Mouse (Mus musculus) ES-Bruce4 (cell line): ENCODE results near the gene Mcu.

Source experiments
- CTCF ChIP-seq: IDR thresholded peaks from one replicate; pipeline ENCODE4 v1.8.1; 2011; ENCODE audit warnings: low read depth, low read length
- EP300 ChIP-seq: IDR thresholded peaks from 2 replicates; pipeline ENCODE4 v1.6.1; 2011; ENCODE audit warnings: low read depth, low read length; ENCODE audit not compliant: insufficient read depth
- POLR2A ChIP-seq: IDR thresholded peaks from one replicate; pipeline ENCODE4 v1.8.1; 2011; ENCODE audit warnings: low read length; ENCODE audit not compliant: insufficient read depth

DNA sequence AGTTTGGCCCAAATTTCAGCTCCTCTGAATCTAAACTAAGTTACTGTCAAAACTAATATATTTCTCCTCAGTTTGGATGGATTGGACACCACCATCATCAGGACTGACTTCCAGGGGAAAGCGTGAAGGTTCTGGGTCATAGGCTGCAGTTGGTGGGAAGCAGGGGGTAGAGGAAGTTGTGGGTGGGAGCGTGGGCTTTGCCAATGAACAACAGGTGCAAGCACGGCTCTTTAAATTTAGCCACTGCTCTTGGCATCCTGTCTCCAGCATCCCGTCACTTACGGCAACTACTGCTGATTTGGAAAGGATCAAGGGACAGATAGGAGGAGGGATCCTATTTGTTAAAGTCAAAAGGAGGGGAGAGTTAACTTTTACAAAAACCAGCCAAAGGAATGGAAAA lies 7.0 kb upstream of the Mcu start:
- TF ChIP-seq CTCF (no peak), POLR2A (no peak), EP300 (no peak)
